Mouse (Mus musculus) megakaryocyte, embryonic 14.5 days (primary cell): Measurements from ENCODE around the gene Serpina9.

ENCODE experiments used
- FLI1 ChIP-seq: IDR thresholded peaks from 2 replicates; pipeline ENCODE4 v1.6.1; 2012; ENCODE audit warnings: low read length, inconsistent platforms, mixed read lengths
- GATA1 ChIP-seq: IDR thresholded peaks from 3 replicates; pipeline ENCODE4 v1.6.1; 2012; ENCODE audit warnings: mixed read lengths, low read length, inconsistent platforms, borderline replicate concordance

GRCm38 (mm10) chr12:103988754-103989513 is 24.6 kb downstream of the Serpina9 start:
- TF ChIP-seq GATA1 (no peak), FLI1 (no peak)
